Mouse (Mus musculus): ENCODE measurements at regions not wholly inside any gene's neighbourhood (a gene's known extent, or its start where the extent isn't known, plus 50 kb on each side); places are given as distances from the start of the nearest gene placed in this dataset.

GRCm38 (mm10) chr2:50755160-50755559, 393.8 kb downstream of the Rnd3 start:
- no peaks in the 10 kb centered on the region for H3K36me3 ChIP-seq (ENCODE audit: control insufficient read depth, insufficient read depth)
- no peaks in the 10 kb centered on the region for H3K27me3 ChIP-seq (ENCODE audit: control insufficient read depth, insufficient read depth, insufficient read length)
- H3K79me2 ChIP-seq (ENCODE audit: control insufficient read depth, insufficient read depth) = no peaks in the 10 kb centered on the region
- H3K4me2 ChIP-seq (ENCODE audit: low read depth) = no peak overlapping the region
- TF ChIP-seq TCF3 (IDR thresholded peaks at IDR 0.05; ENCODE audit: insufficient read length, low read depth) (no peak), MAX (IDR thresholded peaks at IDR 0.05; ENCODE audit: low read depth) (no peak), E2F4 (IDR thresholded peaks at IDR 0.05; ENCODE audit: insufficient read depth) (no peak), USF1 (IDR thresholded peaks at IDR 0.05; ENCODE audit: low read depth) (no peak), POLR2A (IDR thresholded peaks at IDR 0.05; ENCODE audit: insufficient read length, low read depth) (no peak), MYOG (IDR thresholded peaks at IDR 0.05; ENCODE audit: control insufficient read depth in 1 of 3, insufficient read depth in 1 of 3, insufficient read length in 2 of 3, low read depth in 2 of 3) (no peak), SRF (IDR thresholded peaks at IDR 0.05; ENCODE audit: control insufficient read depth, insufficient read length, low read depth) (no peak), MYOD1 (IDR thresholded peaks at IDR 0.05; ENCODE audit: control insufficient read depth in 1 of 3, insufficient read length in 2 of 3, low read depth in 2 of 3) (no peak), TCF12 (IDR thresholded peaks at IDR 0.05; ENCODE audit: insufficient read depth, poor library complexity, severe bottlenecking) (no peak), CEBPB (IDR thresholded peaks at IDR 0.05; ENCODE audit: insufficient read depth, poor library complexity, severe bottlenecking) (no peak), POLR2AphosphoS2 (IDR thresholded peaks at IDR 0.05; ENCODE audit: insufficient read length, low read depth) (no peak), REST (IDR thresholded peaks at IDR 0.05; ENCODE audit: insufficient read depth, insufficient read length) (no peak)
- H3K4me3 ChIP-seq = no peak overlapping the region
- no peak overlapping the region for H3ac ChIP-seq (ENCODE audit: control insufficient read depth, insufficient read length)

DNA sequence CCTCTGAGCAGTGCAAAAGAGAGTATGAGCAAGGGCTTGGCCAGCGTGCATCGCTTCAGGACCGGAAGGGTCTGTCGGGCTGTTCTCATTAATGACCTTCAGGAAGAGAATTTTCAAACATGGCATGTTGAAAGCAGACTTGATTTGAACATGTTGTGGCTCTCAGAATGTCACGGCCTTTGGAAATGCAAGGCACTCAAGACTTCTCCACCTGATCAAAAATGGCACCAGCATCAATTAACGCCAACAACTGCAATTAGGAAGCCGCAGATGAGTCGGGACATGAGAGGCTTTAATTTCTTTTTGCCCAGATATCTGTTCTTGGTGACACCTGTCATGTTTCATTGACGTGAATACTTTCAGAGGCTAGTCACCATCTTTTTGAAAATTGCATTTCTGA, 396.5 kb downstream of the Rnd3 start:
- Histone ChIP-seq H3K36me3 (ENCODE audit: control insufficient read depth, insufficient read depth) (no peaks in the 10 kb centered on the region), H3K4me3 (no peak overlapping the region), H3K4me2 (ENCODE audit: low read depth) (no peak overlapping the region), H3K27me3 (ENCODE audit: control insufficient read depth, insufficient read depth, insufficient read length) (no peaks in the 10 kb centered on the region), H3K79me2 (ENCODE audit: control insufficient read depth, insufficient read depth) (no peaks in the 10 kb centered on the region), H3ac (ENCODE audit: control insufficient read depth, insufficient read length) (no peak overlapping the region)
- no peak for TF ChIP-seq SRF (IDR thresholded peaks at IDR 0.05; ENCODE audit: control insufficient read depth, insufficient read length, low read depth)
- no peak for TF ChIP-seq TCF12 (IDR thresholded peaks at IDR 0.05; ENCODE audit: insufficient read depth, poor library complexity, severe bottlenecking)
- TF ChIP-seq USF1 (IDR thresholded peaks at IDR 0.05; ENCODE audit: low read depth) = no peak
- TF ChIP-seq E2F4 (IDR thresholded peaks at IDR 0.05; ENCODE audit: insufficient read depth) = no peak
- TF ChIP-seq CEBPB (IDR thresholded peaks at IDR 0.05; ENCODE audit: insufficient read depth, poor library complexity, severe bottlenecking) = no peak
- TF ChIP-seq REST (IDR thresholded peaks at IDR 0.05; ENCODE audit: insufficient read depth, insufficient read length) = no peak
- TF ChIP-seq POLR2A (IDR thresholded peaks at IDR 0.05; ENCODE audit: insufficient read length, low read depth) = no peak
- TF ChIP-seq MYOG (IDR thresholded peaks at IDR 0.05; ENCODE audit: control insufficient read depth in 1 of 3, insufficient read depth in 1 of 3, insufficient read length in 2 of 3, low read depth in 2 of 3) = no peak
- TF ChIP-seq POLR2AphosphoS2 (IDR thresholded peaks at IDR 0.05; ENCODE audit: insufficient read length, low read depth) = no peak
- no peak for TF ChIP-seq MYOD1 (IDR thresholded peaks at IDR 0.05; ENCODE audit: control insufficient read depth in 1 of 3, insufficient read length in 2 of 3, low read depth in 2 of 3)
- TF ChIP-seq TCF3 (IDR thresholded peaks at IDR 0.05; ENCODE audit: insufficient read length, low read depth) = no peak
- TF ChIP-seq MAX (IDR thresholded peaks at IDR 0.05; ENCODE audit: low read depth) = no peak

GRCm38 (mm10) chr2:50750799-50751198, 398.1 kb downstream of the Rnd3 start:
- Histone ChIP-seq H3ac (ENCODE audit: control insufficient read depth, insufficient read length) (no peak overlapping the region), H3K4me2 (ENCODE audit: low read depth) (no peak overlapping the region), H3K79me2 (ENCODE audit: control insufficient read depth, insufficient read depth) (no peaks in the 10 kb centered on the region), H3K27me3 (ENCODE audit: control insufficient read depth, insufficient read depth, insufficient read length) (no peaks in the 10 kb centered on the region), H3K36me3 (ENCODE audit: control insufficient read depth, insufficient read depth) (no peaks in the 10 kb centered on the region), H3K4me3 (no peak overlapping the region)
- peak in 2 of 3 experiments; percentile 13 to 25 for TF ChIP-seq MYOG (IDR thresholded peaks at IDR 0.05; ENCODE audit: control insufficient read depth in 1 of 3, insufficient read depth in 1 of 3, insufficient read length in 2 of 3, low read depth in 2 of 3)
- TF ChIP-seq MYOD1 (IDR thresholded peaks at IDR 0.05; ENCODE audit: control insufficient read depth in 1 of 3, insufficient read length in 2 of 3, low read depth in 2 of 3) = no peak

GRCm38 (mm10) chr2:50744625-50745214, 404.2 kb downstream of the Rnd3 start:
- Histone ChIP-seq H3K79me2 (ENCODE audit: control insufficient read depth, insufficient read depth) (no peaks in the 10 kb centered on the region), H3K4me3 (no peak overlapping the region), H3K4me2 (ENCODE audit: low read depth) (no peak overlapping the region), H3K36me3 (ENCODE audit: control insufficient read depth, insufficient read depth) (no peaks in the 10 kb centered on the region), H3ac (ENCODE audit: control insufficient read depth, insufficient read length) (no peak overlapping the region), H3K27me3 (ENCODE audit: control insufficient read depth, insufficient read depth, insufficient read length) (no peaks in the 10 kb centered on the region)
- TF ChIP-seq USF1 (IDR thresholded peaks at IDR 0.05; ENCODE audit: low read depth) (no peak), POLR2A (IDR thresholded peaks at IDR 0.05; ENCODE audit: insufficient read length, low read depth) (no peak), E2F4 (IDR thresholded peaks at IDR 0.05; ENCODE audit: insufficient read depth) (no peak), POLR2AphosphoS2 (IDR thresholded peaks at IDR 0.05; ENCODE audit: insufficient read length, low read depth) (no peak), TCF3 (IDR thresholded peaks at IDR 0.05; ENCODE audit: insufficient read length, low read depth) (no peak), TCF12 (IDR thresholded peaks at IDR 0.05; ENCODE audit: insufficient read depth, poor library complexity, severe bottlenecking) (no peak), MYOD1 (IDR thresholded peaks at IDR 0.05; ENCODE audit: control insufficient read depth in 1 of 3, insufficient read length in 2 of 3, low read depth in 2 of 3) (no peak), REST (IDR thresholded peaks at IDR 0.05; ENCODE audit: insufficient read depth, insufficient read length) (no peak), SRF (IDR thresholded peaks at IDR 0.05; ENCODE audit: control insufficient read depth, insufficient read length, low read depth) (no peak)

- Histone ChIP-seq H3K4me2 (ENCODE audit: low read depth) (no peak overlapping the region), H3ac (ENCODE audit: control insufficient read depth, insufficient read length) (no peak overlapping the region), H3K4me3 (no peak overlapping the region), H3K79me2 (ENCODE audit: control insufficient read depth, insufficient read depth) (no peaks in the 10 kb centered on the region), H3K36me3 (ENCODE audit: control insufficient read depth, insufficient read depth) (no peaks in the 10 kb centered on the region), H3K27me3 (ENCODE audit: control insufficient read depth, insufficient read depth, insufficient read length) (no peaks in the 10 kb centered on the region)
- TF ChIP-seq MAX (IDR thresholded peaks at IDR 0.05; ENCODE audit: low read depth) (no peak), POLR2A (IDR thresholded peaks at IDR 0.05; ENCODE audit: insufficient read length, low read depth) (no peak), E2F4 (IDR thresholded peaks at IDR 0.05; ENCODE audit: insufficient read depth) (no peak), TCF12 (IDR thresholded peaks at IDR 0.05; ENCODE audit: insufficient read depth, poor library complexity, severe bottlenecking) (no peak), CEBPB (IDR thresholded peaks at IDR 0.05; ENCODE audit: insufficient read depth, poor library complexity, severe bottlenecking) (no peak), MYOD1 (IDR thresholded peaks at IDR 0.05; ENCODE audit: control insufficient read depth in 1 of 3, insufficient read length in 2 of 3, low read depth in 2 of 3) (no peak), TCF3 (IDR thresholded peaks at IDR 0.05; ENCODE audit: insufficient read length, low read depth) (no peak), SRF (IDR thresholded peaks at IDR 0.05; ENCODE audit: control insufficient read depth, insufficient read length, low read depth) (no peak), POLR2AphosphoS2 (IDR thresholded peaks at IDR 0.05; ENCODE audit: insufficient read length, low read depth) (no peak), REST (IDR thresholded peaks at IDR 0.05; ENCODE audit: insufficient read depth, insufficient read length) (no peak), MYOG (IDR thresholded peaks at IDR 0.05; ENCODE audit: control insufficient read depth in 1 of 3, insufficient read depth in 1 of 3, insufficient read length in 2 of 3, low read depth in 2 of 3) (no peak)
Measured at GRCm38 (mm10) chr2:50743785-50744258, 405.1 kb downstream of the Rnd3 start.

Measured in myocyte (in vitro differentiated cells).